Mouse (Mus musculus) frontal cortex, postnatal 10 days (tissue): ENCODE measurements at regions not wholly inside any gene's neighbourhood (a gene's known extent, or its start where the extent isn't known, plus 50 kb on each side); places are given as distances from the start of the nearest gene placed in this dataset.
A peak's percentile ranks its signal among the peaks of the same experiment; 100 is the strongest.

Experiments
- DNase-seq, 2 experiments: peaks; one replicate each; pipeline ENCODE4 v3.0.0; 2022; ENCODE audit warnings: low spot score in 2 of 2, mixed read lengths in 1 of 2

DNA sequence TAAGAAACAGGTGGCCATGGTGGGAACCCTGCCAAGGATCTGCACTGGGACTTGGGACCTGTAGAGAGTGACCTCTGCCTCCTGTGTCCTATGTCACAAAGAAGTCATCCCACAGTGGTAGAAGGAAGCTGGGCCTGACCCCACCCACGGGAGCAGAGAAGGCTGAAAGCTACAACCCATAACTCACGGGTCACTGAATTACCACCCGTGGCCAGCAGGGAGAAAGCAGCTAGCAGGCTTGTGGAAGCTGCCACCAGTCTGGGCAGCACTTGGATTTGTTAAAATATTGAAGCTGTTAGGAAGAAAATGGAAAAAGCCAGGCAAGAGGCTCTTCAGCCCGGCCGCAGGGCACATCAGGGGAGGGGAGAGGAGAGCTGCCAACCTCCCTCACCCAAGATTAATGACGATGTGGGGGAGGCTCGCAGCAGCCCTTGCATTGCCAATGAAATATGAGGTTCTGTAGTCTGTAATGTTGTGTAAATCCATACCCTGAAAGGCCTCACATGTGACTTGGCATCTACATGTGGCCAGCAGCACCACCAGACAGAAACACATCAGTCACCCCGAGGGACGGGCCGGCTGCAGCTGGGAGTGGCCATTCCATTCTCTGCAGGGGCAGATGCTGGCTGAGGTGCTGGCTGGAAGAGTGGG is 94.5 kb downstream of the Olfm1 start:
- no peak for DNase-seq

- DNase-seq = no peak
Observed at GRCm38 (mm10) chr2:28289339-28289738, 96.5 kb downstream of the Olfm1 start.

- DNase-seq = no peak
Observed at GRCm38 (mm10) chr2:28289860-28290471, 97.2 kb downstream of the Olfm1 start.

DNA sequence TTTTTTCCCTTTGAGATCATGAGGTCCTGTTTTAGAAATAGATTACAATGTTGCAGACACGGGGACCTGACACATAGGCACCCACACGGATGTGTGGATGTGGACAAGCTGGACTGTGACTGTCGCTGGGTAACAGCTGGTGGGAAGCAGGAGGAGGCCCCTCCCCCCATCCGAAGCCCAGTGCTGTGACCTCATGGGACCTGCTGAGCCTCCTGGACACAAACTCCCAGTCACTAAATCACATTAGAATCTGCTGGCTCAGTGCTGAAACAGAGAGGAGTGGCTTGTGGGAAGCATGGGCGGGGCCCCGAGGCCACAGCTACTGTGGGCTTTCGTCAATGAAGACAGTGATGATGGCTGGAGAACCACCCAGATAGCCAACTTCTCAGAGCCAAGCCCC is 101.7 kb downstream of the Olfm1 start:
- DNase-seq = no peak

DNA sequence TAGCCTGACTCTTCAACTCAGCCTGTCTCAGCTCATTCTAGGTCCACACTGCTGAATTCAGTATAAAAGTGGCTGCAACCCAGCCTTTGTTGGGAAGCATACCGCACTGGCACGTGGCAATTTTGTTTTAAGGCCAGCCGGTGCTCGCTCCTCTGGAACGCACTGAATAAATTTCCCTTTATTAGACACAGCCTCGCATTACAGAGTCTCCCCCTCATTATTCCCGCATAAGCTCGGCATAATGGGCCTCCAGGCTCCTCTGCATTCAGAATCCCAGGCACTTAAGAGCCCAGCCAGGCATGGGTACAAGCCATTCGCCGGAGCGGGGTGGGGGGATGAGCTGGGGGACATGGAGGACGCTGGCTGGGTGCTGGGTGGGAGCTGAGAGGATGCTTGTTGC is 103.4 kb downstream of the Olfm1 start:
- DNase-seq = no peak

DNA sequence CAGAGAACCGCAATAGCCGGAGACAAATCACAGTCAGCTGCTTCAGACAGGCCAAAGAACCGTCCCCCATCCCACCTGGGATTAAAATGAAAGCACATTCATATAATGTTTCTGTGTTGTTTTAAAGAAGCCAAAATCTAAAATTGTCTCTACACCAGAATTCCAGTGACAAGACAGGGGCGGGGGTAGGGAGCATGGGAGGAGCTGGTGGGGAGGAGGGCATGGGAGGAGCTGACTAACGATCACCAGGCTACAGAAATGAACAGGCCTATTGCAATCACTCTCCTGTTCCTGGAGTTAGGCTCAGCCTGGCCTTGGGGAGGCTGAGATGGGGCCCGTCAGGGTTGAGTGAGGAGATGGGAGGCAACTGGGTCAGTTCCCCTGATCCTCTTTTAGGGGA is 105.9 kb downstream of the Olfm1 start:
- DNase-seq = no peak

DNA sequence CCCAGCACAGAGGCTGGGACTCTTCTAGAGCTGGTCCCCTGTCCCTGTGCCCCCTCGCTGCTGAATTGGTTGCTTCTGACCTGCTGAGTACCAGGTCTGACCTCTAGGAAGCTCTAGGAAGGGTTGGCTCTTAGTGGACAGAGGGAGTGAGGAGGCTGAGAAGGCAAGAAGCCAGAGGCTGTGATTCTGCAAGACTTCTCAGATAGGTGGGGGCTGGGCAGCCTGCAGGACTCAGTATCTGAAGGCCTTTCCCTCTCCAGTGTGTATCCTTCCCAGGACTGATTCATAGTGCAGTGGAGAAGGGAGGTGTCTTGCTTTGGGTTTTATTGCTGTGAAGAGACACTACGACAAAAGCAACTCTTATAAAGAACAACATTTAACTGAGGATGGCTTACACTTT is 106.6 kb downstream of the Olfm1 start:
- DNase-seq = no peak

DNA sequence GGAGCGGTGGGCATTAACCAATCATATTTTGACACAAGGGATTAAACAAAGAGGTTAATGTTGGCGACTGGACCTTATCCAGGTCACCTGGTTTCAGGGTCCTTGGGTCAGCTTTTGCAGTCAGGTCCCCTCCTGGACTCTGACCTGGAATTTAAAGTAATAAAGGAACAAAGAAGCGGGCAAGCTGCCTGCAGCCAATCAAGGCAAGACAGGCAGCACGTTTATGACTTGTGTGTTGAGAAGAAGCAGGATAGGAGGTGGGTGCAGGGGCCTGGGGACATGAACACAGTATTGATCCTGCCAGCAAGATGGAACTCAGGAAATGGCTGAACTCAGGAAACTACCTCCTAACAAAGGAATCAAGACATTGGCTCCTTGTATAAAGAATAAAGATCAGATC is 108.5 kb downstream of the Olfm1 start:
- DNase-seq = no peak

- DNase-seq = no peak
Observed at GRCm38 (mm10) chr2:28303936-28304335, 111.1 kb downstream of the Olfm1 start.

DNA sequence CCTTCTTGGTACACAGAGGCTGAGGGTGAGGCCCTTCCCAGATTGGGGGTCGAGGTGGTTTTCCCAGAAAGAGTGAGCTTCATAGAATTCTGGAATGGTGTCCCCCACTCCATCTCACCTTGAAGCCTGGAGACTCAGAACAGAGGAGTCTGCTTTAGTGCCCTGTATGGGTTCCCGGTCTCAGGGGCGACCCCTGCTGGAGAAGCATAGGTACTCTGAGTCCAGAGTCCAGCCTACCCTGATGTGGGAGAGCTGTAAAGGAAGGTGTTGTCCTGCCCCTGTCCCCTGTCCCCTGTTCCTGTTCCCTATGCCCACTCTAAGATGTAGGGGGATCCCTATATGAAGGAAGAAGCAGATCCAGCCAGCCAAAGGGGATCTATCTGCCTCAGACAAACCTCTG is 111.9 kb downstream of the Olfm1 start:
- DNase-seq = no peak

DNA sequence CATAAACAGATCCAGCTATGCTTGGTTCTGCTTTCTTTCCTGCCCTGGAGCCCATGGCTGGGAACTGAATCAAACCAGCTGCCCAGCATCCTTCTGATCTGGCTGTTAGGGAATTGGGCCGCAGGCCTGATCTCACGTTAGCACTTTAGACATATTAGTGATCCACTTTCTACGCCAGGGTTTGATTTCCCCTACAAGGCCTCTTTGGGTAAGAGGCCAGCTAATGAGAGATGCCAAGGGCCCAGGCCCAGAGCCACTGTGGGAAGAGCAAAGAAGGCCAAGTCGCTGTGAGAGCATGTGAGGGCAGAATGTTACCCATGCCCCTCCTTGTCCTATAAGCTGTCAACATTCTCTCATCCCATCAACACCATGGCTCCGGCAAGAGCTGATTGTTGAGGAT is 116.3 kb downstream of the Olfm1 start:
- no peak for DNase-seq

GRCm38 (mm10) chr2:28312212-28312611 is 119.4 kb downstream of the Olfm1 start:
- DNase-seq = no peak

DNA sequence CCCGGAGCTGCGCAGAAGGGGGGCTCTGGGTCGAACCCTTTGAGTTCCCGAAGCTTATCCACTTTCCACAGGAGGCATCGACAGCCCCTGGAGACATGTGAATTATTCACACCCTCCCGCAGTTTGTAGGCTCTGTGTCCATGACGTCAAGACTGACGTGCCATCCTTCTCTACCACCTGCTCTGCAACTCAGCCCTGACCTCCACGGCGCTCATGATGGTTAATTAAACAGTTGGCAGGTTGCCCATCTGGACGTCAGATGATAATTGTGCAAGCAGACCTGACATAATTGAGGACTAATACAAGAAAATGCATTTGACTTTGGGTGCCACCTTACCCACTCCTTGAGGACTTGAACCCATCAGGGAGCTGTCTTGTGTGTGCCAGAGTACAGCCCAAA is 121.1 kb upstream of the Ppp1r26 start:
- DNase-seq = no peak

GRCm38 (mm10) chr2:28326056-28326455 is 120.5 kb upstream of the Ppp1r26 start:
- DNase-seq = no peak

GRCm38 (mm10) chr2:28326682-28327081 is 119.9 kb upstream of the Ppp1r26 start:
- DNase-seq = no peak

GRCm38 (mm10) chr2:28329130-28329529 is 117.5 kb upstream of the Ppp1r26 start:
- DNase-seq = no peak

DNA sequence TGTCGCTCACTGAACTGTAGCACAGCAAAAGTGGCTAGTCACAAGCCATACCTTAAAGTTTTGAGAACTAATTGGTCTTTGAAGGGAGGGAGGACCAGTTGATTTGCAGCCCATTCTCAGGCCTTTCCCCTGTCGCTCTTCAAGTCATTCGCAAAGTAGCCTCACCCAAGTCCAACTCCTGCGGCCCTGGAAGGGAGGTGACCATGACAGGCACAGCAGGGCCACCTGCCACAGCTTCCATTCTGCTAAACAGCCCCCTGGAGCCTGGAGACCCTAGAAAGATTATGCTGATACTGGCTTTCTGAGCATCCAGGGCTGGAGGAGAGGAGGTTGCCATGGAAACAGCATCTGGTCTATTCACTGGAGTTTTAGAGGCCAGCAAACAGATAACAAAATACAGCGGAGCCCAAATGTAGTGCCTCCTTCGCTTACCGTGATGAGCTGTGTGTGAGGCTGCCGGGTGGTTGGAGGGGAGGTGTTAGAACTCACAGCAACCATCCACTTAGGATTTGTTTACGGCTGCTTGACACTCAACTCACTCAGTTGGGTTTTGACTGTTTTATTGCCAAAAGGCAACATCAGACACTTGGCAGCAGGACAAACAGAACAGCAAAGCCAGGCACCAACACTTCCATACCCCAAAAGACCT is 111.3 kb upstream of the Ppp1r26 start:
- peak; percentile 32 to 36 for DNase-seq

DNA sequence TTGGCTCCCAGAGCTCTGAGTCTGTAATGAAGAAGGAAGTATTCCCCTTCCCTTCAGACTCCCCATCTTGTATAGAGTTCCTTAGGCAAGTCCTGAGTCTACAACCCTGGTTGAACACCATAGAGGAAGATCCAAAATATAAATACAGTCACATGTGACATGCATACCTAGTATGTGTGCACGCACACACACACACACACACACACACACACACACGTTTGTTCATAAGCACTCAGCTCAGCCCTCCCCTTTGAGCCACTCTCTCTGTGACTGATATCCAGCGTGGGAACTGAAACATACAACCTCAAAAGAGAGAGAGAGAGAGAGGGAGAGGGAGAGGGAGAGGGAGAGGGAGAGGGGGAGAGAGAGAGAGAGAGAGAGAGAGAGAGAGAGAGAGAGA is 110.8 kb upstream of the Ppp1r26 start:
- no peak for DNase-seq

GRCm38 (mm10) chr2:28336349-28337309 is 110.0 kb upstream of the Ppp1r26 start:
- DNase-seq = no peak

DNA sequence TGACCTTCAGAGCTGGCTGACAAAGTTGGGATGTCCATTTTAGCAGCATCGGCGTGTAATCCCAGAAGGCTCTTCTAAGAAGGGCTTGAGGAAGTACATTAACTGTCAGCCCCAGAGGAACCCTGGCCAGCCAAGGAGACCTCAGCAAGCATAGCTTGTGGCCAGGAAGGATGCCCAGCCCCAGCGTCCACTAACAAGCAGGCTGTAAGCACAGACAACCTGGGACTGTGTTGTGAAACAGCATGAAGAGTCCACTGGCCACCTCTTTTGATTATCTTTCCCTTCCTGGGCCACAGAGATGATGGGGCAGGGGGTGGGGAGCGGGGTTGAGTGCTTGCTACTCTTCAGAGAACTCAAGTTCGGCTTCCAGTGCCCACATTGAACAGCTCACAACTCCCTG is 109.0 kb upstream of the Ppp1r26 start:
- no peak for DNase-seq

DNA sequence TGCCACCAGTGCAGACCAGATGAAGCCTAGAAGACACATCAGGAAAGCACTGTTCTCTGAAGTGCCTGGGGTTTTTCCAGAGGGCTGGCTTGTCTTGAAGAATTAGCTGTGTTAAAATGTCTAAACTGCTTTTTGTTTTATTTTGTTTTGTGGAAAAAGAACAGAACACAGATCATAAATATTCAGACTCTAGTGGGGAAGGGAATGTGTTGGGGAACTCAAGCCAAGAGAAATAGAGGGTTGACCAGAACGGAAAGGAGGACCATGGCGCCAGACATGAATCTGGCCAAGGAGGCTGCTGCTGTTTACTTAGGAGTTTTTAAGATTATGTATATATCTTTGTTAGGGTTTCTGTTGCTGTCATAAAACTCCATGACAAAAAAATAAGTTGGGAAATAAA is 105.3 kb upstream of the Ppp1r26 start:
- no peak for DNase-seq

GRCm38 (mm10) chr2:28348453-28348852 is 98.1 kb upstream of the Ppp1r26 start:
- DNase-seq = no peak
